Mouse (Mus musculus): ENCODE measurements at regions not wholly inside any gene's neighbourhood (a gene's known extent, or its start where the extent isn't known, plus 50 kb on each side); places are given as distances from the start of the nearest gene placed in this dataset.
A peak's percentile ranks its signal among the peaks of the same experiment; 100 is the strongest.

- no peak for DNase-seq
Observed at GRCm38 (mm10) chr8:53749263-53749662, 110.4 kb upstream of the Neil3 start.

- DNase-seq = no peak
Observed at GRCm38 (mm10) chr8:53769211-53769610, 130.3 kb upstream of the Neil3 start.

GRCm38 (mm10) chr8:53775511-53775910, 136.6 kb upstream of the Neil3 start:
- no peak for DNase-seq

GRCm38 (mm10) chr8:53780886-53781285, 142.0 kb upstream of the Neil3 start:
- no peak for DNase-seq

- no peak for DNase-seq
Observed at GRCm38 (mm10) chr8:53781885-53782284, 143.0 kb upstream of the Neil3 start.

- no peak for DNase-seq
Observed at GRCm38 (mm10) chr8:53788202-53788601, 149.3 kb upstream of the Neil3 start.

- DNase-seq = peak; percentile 6
Observed at GRCm38 (mm10) chr8:53821148-53821547, 182.3 kb upstream of the Neil3 start.

GRCm38 (mm10) chr8:53827395-53827794, 188.5 kb upstream of the Neil3 start:
- DNase-seq = no peak

- no peak for DNase-seq
Observed at GRCm38 (mm10) chr8:53847821-53848220, 209.0 kb upstream of the Neil3 start.

GRCm38 (mm10) chr8:53868567-53868966, 208.8 kb upstream of the Vegfc start:
- DNase-seq = no peak

- peak; percentile 73 for DNase-seq
Observed at GRCm38 (mm10) chr8:53869997-53870596, 207.3 kb upstream of the Vegfc start.

GRCm38 (mm10) chr8:53872033-53872619, 205.3 kb upstream of the Vegfc start:
- DNase-seq = no peak

GRCm38 (mm10) chr8:53878846-53879245, 198.6 kb upstream of the Vegfc start:
- DNase-seq = no peak

- no peak for DNase-seq
Observed at GRCm38 (mm10) chr8:53881551-53881950, 195.9 kb upstream of the Vegfc start.

GRCm38 (mm10) chr8:53892205-53892710, 185.1 kb upstream of the Vegfc start:
- DNase-seq = no peak

GRCm38 (mm10) chr8:53892770-53893169, 184.6 kb upstream of the Vegfc start:
- DNase-seq = no peak

GRCm38 (mm10) chr8:53922343-53922742, 155.1 kb upstream of the Vegfc start:
- no peak for DNase-seq

- no peak for DNase-seq
Observed at GRCm38 (mm10) chr8:53930685-53931084, 146.7 kb upstream of the Vegfc start.

- no peak for DNase-seq
Observed at GRCm38 (mm10) chr8:53938392-53938791, 139.0 kb upstream of the Vegfc start.

GRCm38 (mm10) chr8:53939519-53939918, 137.9 kb upstream of the Vegfc start:
- no peak for DNase-seq

- no peak for DNase-seq
Observed at GRCm38 (mm10) chr8:53941144-53941543, 136.3 kb upstream of the Vegfc start.

GRCm38 (mm10) chr8:53945561-53945960, 131.8 kb upstream of the Vegfc start:
- no peak for DNase-seq

GRCm38 (mm10) chr8:53947384-53947783, 130.0 kb upstream of the Vegfc start:
- DNase-seq = no peak

- DNase-seq = no peak
Observed at GRCm38 (mm10) chr8:53954476-53955158, 122.8 kb upstream of the Vegfc start.

Measured in embryo, embryonic 11 days (tissue).